Mouse (Mus musculus): Measurements from ENCODE around the gene Sctr. TPM values are rescaled to one million over a fixed set of nuclear protein-coding genes. Genes with fewer than 3 reads are reported as not detected.

The Sctr gene
- polyA plus RNA-seq, 1 experiment from 2014 or later = not detected

- Histone ChIP-seq H3K9me3 (ENCODE audit: control insufficient read depth, low read length) (no peaks in the 10 kb centered on the region), H3K27ac (replicated peaks; ENCODE audit: low read depth, low read length) (no peak overlapping the region), H3K27me3 (ENCODE audit: control insufficient read depth, insufficient read depth, low read length) (no peaks in the 10 kb centered on the region), H3K4me2 (ENCODE audit: low read depth, severe bottlenecking) (no peak overlapping the region), H3K4me3 (ENCODE audit: low read depth, low read length) (no peak overlapping the region), H3K9ac (ENCODE audit: low read length) (no peak overlapping the region), H3K36me3 (ENCODE audit: control insufficient read depth, insufficient read depth, low read length) (no peaks in the 10 kb centered on the region), H3K4me1 (ENCODE audit: control insufficient read depth, insufficient read depth, low read length) (no peaks in the 10 kb centered on the region)
- ATAC-seq (ENCODE audit: insufficient number of reproducible peaks, low FRiP score, low TSS enrichment, low read depth) = no peak
- WGBS = 70% methylated on average over 7 of the region's 7 CpGs
- DNase-seq (ENCODE audit: low spot score) = no peak
Measured at GRCm38 (mm10) chr1:120020322-120020897, 13.7 kb downstream of the Sctr start.

- H3K27me3 ChIP-seq (ENCODE audit: control insufficient read depth, insufficient read depth, low read length) = no peaks in the 10 kb centered on the region
- no peak for ATAC-seq (ENCODE audit: insufficient number of reproducible peaks, low FRiP score, low TSS enrichment, low read depth)
- no peak overlapping the region for H3K9ac ChIP-seq (ENCODE audit: low read length)
- H3K4me2 ChIP-seq (ENCODE audit: low read depth, severe bottlenecking) = no peak overlapping the region
- DNase-seq (ENCODE audit: low spot score) = no peak
- H3K4me1 ChIP-seq (ENCODE audit: control insufficient read depth, insufficient read depth, low read length) = no peaks in the 10 kb centered on the region
- H3K36me3 ChIP-seq (ENCODE audit: control insufficient read depth, insufficient read depth, low read length) = no peaks in the 10 kb centered on the region
- 94% methylated on average over 17 of the region's 17 CpGs for WGBS
- no peak overlapping the region for H3K27ac ChIP-seq (replicated peaks; ENCODE audit: low read depth, low read length)
- no peak overlapping the region for H3K4me3 ChIP-seq (ENCODE audit: low read depth, low read length)
- no peaks in the 10 kb centered on the region for H3K9me3 ChIP-seq (ENCODE audit: control insufficient read depth, low read length)
Measured at GRCm38 (mm10) chr1:120021951-120022350, 15.3 kb downstream of the Sctr start.

- no peaks in the 10 kb centered on the region for H3K4me1 ChIP-seq (ENCODE audit: control insufficient read depth, insufficient read depth, low read length)
- DNase-seq (ENCODE audit: low spot score) (no peak), ATAC-seq (ENCODE audit: insufficient number of reproducible peaks, low FRiP score, low TSS enrichment, low read depth) (no peak)
- H3K4me2 ChIP-seq (ENCODE audit: low read depth, severe bottlenecking) = no peak overlapping the region
- H3K27me3 ChIP-seq (ENCODE audit: control insufficient read depth, insufficient read depth, low read length) = no peaks in the 10 kb centered on the region
- H3K9ac ChIP-seq (ENCODE audit: low read length) = no peak overlapping the region
- 58% methylated on average over 10 of the region's 10 CpGs for WGBS
- no peaks in the 10 kb centered on the region for H3K36me3 ChIP-seq (ENCODE audit: control insufficient read depth, insufficient read depth, low read length)
- H3K9me3 ChIP-seq (ENCODE audit: control insufficient read depth, low read length) = no peaks in the 10 kb centered on the region
- no peak overlapping the region for H3K27ac ChIP-seq (replicated peaks; ENCODE audit: low read depth, low read length)
- no peak overlapping the region for H3K4me3 ChIP-seq (ENCODE audit: low read depth, low read length)
Measured at GRCm38 (mm10) chr1:120024331-120025049, 17.8 kb downstream of the Sctr start.

GRCm38 (mm10) chr1:120025050-120025439 lies 18.4 kb downstream of the Sctr start:
- no peaks in the 10 kb centered on the region for H3K9me3 ChIP-seq (ENCODE audit: control insufficient read depth, low read length)
- no peak overlapping the region for H3K4me3 ChIP-seq (ENCODE audit: low read depth, low read length)
- DNase-seq (ENCODE audit: low spot score) = no peak
- no peak for ATAC-seq (ENCODE audit: insufficient number of reproducible peaks, low FRiP score, low TSS enrichment, low read depth)
- H3K27me3 ChIP-seq (ENCODE audit: control insufficient read depth, insufficient read depth, low read length) = no peaks in the 10 kb centered on the region
- H3K4me1 ChIP-seq (ENCODE audit: control insufficient read depth, insufficient read depth, low read length) = no peaks in the 10 kb centered on the region
- no peak overlapping the region for H3K27ac ChIP-seq (replicated peaks; ENCODE audit: low read depth, low read length)
- WGBS = 26% methylated on average over 2 of the region's 2 CpGs
- H3K9ac ChIP-seq (ENCODE audit: low read length) = no peak overlapping the region
- H3K36me3 ChIP-seq (ENCODE audit: control insufficient read depth, insufficient read depth, low read length) = no peaks in the 10 kb centered on the region
- no peak overlapping the region for H3K4me2 ChIP-seq (ENCODE audit: low read depth, severe bottlenecking)

GRCm38 (mm10) chr1:120027693-120028092 lies 21.0 kb downstream of the Sctr start:
- no peak overlapping the region for H3K27ac ChIP-seq (replicated peaks; ENCODE audit: low read depth, low read length)
- H3K4me3 ChIP-seq (ENCODE audit: low read depth, low read length) = no peak overlapping the region
- no peaks in the 10 kb centered on the region for H3K9me3 ChIP-seq (ENCODE audit: control insufficient read depth, low read length)
- no peaks in the 10 kb centered on the region for H3K36me3 ChIP-seq (ENCODE audit: control insufficient read depth, insufficient read depth, low read length)
- H3K4me2 ChIP-seq (ENCODE audit: low read depth, severe bottlenecking) = no peak overlapping the region
- DNase-seq (ENCODE audit: low spot score) = no peak
- no peaks in the 10 kb centered on the region for H3K4me1 ChIP-seq (ENCODE audit: control insufficient read depth, insufficient read depth, low read length)
- H3K27me3 ChIP-seq (ENCODE audit: control insufficient read depth, insufficient read depth, low read length) = no peaks in the 10 kb centered on the region
- H3K9ac ChIP-seq (ENCODE audit: low read length) = no peak overlapping the region
- 74% methylated on average over 4 of the region's 4 CpGs for WGBS
- ATAC-seq (ENCODE audit: insufficient number of reproducible peaks, low FRiP score, low TSS enrichment, low read depth) = no peak

- Histone ChIP-seq H3K9me3 (ENCODE audit: control insufficient read depth, low read length) (no peaks in the 10 kb centered on the region), H3K9ac (ENCODE audit: low read length) (no peak overlapping the region), H3K27me3 (ENCODE audit: control insufficient read depth, insufficient read depth, low read length) (no peaks in the 10 kb centered on the region), H3K4me1 (ENCODE audit: control insufficient read depth, insufficient read depth, low read length) (no peaks in the 10 kb centered on the region), H3K27ac (replicated peaks; ENCODE audit: low read depth, low read length) (no peak overlapping the region), H3K36me3 (ENCODE audit: control insufficient read depth, insufficient read depth, low read length) (no peaks in the 10 kb centered on the region), H3K4me3 (ENCODE audit: low read depth, low read length) (no peak overlapping the region), H3K4me2 (ENCODE audit: low read depth, severe bottlenecking) (no peak overlapping the region)
- ATAC-seq (ENCODE audit: insufficient number of reproducible peaks, low FRiP score, low TSS enrichment, low read depth) (no peak), DNase-seq (ENCODE audit: low spot score) (no peak)
- WGBS = 86% methylated on average over 3 of the region's 3 CpGs
Measured at GRCm38 (mm10) chr1:120030474-120030873, 23.8 kb downstream of the Sctr start.

GRCm38 (mm10) chr1:120032804-120033468 lies 26.2 kb downstream of the Sctr start:
- 48% methylated on average over 10 of the region's 10 CpGs for WGBS
- ATAC-seq (ENCODE audit: insufficient number of reproducible peaks, low FRiP score, low TSS enrichment, low read depth) (peak; percentile 71; the same call in 1 of the 2 replicates), DNase-seq (ENCODE audit: low spot score) (peak; percentile 82)
- Histone ChIP-seq H3K9me3 (ENCODE audit: control insufficient read depth, low read length) (no peaks in the 10 kb centered on the region), H3K27ac (replicated peaks; ENCODE audit: low read depth, low read length) (no peak overlapping the region), H3K36me3 (ENCODE audit: control insufficient read depth, insufficient read depth, low read length) (no peaks in the 10 kb centered on the region), H3K27me3 (ENCODE audit: control insufficient read depth, insufficient read depth, low read length) (no peaks in the 10 kb centered on the region), H3K4me3 (ENCODE audit: low read depth, low read length) (no peak overlapping the region), H3K9ac (ENCODE audit: low read length) (no peak overlapping the region), H3K4me2 (ENCODE audit: low read depth, severe bottlenecking) (no peak overlapping the region), H3K4me1 (ENCODE audit: control insufficient read depth, insufficient read depth, low read length) (no peaks in the 10 kb centered on the region)

GRCm38 (mm10) chr1:120033469-120033854 lies 26.8 kb downstream of the Sctr start:
- H3K9me3 ChIP-seq (ENCODE audit: control insufficient read depth, low read length) = no peaks in the 10 kb centered on the region
- H3K27me3 ChIP-seq (ENCODE audit: control insufficient read depth, insufficient read depth, low read length) = no peaks in the 10 kb centered on the region
- WGBS = 76% methylated on average over 2 of the region's 2 CpGs
- no peak overlapping the region for H3K9ac ChIP-seq (ENCODE audit: low read length)
- H3K4me2 ChIP-seq (ENCODE audit: low read depth, severe bottlenecking) = no peak overlapping the region
- ATAC-seq (ENCODE audit: insufficient number of reproducible peaks, low FRiP score, low TSS enrichment, low read depth) (no peak), DNase-seq (ENCODE audit: low spot score) (no peak)
- H3K4me3 ChIP-seq (ENCODE audit: low read depth, low read length) = no peak overlapping the region
- H3K4me1 ChIP-seq (ENCODE audit: control insufficient read depth, insufficient read depth, low read length) = no peaks in the 10 kb centered on the region
- H3K36me3 ChIP-seq (ENCODE audit: control insufficient read depth, insufficient read depth, low read length) = no peaks in the 10 kb centered on the region
- H3K27ac ChIP-seq (replicated peaks; ENCODE audit: low read depth, low read length) = no peak overlapping the region

Measured in limb, embryonic 11.5 days (tissue).